Mouse (Mus musculus): ENCODE measurements around the gene Parp4.

DNA sequence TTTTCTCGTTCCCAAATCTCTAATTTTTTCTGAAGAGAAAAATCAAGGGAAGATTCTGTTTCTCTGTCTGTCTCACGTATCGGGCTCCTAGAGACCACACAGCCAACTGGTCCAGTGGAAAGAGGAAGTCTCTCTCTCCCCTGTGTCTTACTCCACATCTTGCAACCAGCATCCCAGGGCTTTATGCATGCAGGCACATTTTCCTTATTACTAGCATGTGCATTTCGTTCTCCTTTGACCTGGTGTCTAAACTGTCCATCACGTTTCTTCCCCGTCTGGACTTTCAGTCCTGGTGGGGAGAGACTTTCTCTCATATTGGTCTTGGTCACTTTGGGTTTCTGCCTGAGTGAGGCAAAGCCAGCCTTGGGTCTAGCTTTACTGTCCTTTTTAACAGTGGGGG, 22.5 kb upstream of the Parp4 start:
- TF ChIP-seq POLR2A (IDR thresholded peaks at IDR 0.05; ENCODE audit: low read depth, low read length): no peak
- TF ChIP-seq CTCF (IDR thresholded peaks at IDR 0.05; ENCODE audit: extremely low read depth, insufficient read length, insufficient replicate concordance, low read depth, low read length): no peak

Measured in small intestine, adult 2 months (tissue).